Mouse (Mus musculus) effector memory CD4-positive, alpha-beta T cell, adult 5 months (primary cell): Measurements from ENCODE around the gene Elmod3. TPM values are rescaled to one million over a fixed set of nuclear protein-coding genes. Genes with fewer than 3 reads are reported as not detected.

Source experiments
- polyA plus RNA-seq: library from polyadenylated mRNA; unstranded; fragments of 100-300 nt; shearing (Covaris generic); gene quantifications from one replicate; pipeline ENCODE4 v1.2.1, GENCODE M21; 2017

Elmod3 gene
- polyA plus RNA-seq: 11.1 TPM

DNA sequence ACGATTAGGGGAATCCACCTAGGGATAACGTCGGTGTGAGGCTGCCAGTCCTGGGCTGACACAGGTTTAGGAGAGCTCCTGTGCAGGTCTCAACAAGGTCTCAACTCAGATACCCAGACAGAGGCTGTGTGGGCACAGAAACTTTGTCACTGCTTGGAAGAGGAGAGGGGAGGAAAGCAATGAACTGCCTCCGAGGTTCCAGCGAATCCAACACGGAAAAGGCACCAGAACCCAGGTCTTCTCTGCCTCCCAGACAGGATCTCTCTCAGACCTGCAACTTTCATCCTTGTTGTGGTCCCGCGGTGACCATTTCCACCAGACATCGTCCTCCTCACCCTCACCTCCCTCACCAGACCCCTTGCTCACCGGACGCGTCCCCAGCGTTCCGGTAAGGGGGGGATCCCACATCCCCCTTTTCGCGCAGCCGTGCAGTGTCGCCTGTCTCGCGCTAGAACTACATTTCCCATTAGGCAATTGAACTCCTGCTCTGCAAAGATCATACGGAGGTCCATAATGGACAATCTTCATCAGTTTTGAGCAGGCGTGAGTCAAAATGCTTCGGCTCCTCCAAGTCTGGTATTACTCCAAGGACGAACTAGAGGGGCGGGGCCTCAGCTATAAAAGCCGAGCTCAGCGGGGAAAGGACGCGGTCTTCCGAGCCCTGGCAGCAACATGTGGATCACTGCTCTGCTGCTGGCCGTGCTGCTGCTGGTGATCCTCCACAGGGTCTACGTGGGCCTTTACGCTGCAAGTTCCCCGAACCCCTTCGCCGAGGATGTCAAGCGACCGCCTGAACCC is at the start of gene Elmod3, which contains the start of gene Retsat:
Elmod3 (minus strand) TSS at position 458 of the 798 bp plus-strand sequence.
Retsat (plus strand) TSS at position 520 of the 798 bp plus-strand sequence.

DNA sequence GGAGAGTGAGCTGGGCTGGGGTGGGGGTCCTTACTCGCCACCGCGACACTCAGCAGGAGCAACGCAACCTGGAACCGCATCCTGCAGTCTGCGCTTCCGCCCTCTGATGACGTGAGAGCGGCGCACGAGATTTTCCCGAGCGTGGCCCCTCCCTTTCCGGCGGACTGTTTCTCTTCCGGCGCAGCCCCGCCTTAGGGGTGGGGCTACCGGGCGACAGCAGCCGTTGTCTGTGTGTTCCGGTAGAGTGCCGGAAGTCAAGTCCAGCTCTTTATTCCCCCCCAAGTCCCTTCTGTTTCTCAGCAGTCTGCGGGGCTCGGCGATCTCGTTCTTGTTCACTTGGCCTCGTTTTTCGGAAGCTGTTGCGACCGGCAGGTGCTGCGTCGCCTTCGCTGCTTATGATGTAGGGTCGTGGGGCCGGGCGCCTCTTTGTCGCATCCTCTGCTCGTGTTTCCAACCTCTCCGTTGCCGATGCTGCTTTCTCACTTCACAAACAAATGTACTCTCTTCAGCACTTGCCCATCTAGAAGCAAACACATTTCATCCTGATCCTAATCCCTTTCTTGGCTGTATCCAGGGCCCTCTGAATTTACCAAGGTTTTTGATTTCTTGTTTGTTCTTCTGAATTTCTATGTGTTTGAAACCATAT is 18.6 kb upstream of the Elmod3 start, which contains the start of gene Tgoln1:
Tgoln1 (minus strand) TSS at position 358 of the 646 bp plus-strand sequence.

DNA sequence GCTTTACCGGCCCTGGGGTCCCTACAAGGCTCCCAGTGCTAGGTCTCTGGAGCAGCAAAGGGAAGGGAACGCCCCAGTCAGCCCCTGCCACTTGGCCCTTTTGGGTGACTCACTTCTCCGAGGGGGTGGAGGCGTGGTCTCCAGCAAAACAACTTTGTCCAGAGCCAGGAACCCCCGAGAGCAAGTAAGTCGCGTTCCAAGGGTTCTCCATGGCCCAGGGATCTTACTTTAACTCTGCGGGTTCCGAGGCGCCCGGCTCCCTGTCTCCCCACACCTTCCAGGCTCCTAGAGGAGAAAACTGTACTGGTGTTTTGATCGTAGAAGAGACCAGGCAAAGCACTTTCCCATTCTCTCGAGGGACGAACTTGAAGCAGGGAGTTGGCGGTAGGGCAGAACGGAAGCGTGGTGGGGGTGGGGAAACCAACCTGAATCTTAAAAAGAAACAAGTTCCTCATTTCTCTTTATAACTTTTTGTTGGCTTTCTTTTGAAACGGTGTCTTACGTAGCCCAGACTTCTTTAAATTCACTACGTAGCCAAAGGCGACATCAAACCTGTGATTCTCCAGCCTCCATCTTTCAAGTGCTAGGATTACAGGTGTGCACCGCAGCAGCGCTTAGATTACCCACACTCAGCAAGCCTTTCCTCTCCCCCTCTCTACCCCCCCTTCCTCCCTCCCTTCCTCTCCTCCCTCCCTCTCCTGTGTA is 53.8 kb downstream of the Elmod3 start, which contains the start of gene Capg:
Capg (plus strand) TSS at position 109 of the 705 bp plus-strand sequence.

DNA sequence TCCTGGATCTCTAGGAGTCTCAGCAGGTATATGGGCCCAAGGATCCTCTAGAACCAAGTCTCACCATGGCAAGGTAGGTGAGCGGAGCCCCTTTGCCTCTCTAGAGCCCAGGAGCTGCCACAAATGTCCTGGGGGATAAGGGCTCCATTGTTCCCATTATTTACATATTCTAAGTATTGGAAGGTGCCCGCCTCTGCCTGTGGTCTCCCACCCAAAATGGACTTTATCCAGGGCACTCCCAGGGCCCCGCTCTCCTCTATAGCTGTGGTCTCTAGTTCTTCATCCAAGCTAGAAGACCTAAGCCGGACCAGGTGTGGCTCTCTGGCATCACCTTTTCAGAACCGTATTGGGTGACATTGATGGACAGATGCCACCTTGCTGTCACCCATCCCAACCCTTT is 76.6 kb downstream of the Elmod3 start, which contains the start of gene Sh2d6:
Sh2d6 (minus strand) TSS at position 101 of the 400 bp plus-strand sequence.

Other genes starting within 250 kb of the Elmod3 start
- gene Tmem150a, start 243.0 kb downstream of the Elmod3 start, polyA plus RNA-seq: 1.1 TPM
- gene Rnf181, start 231.5 kb downstream of the Elmod3 start, polyA plus RNA-seq: 110 TPM
- gene Vamp5, start 217.9 kb downstream of the Elmod3 start, polyA plus RNA-seq: 22.4 TPM
- 151 TPM for gene Vamp8, start 207.7 kb downstream of the Elmod3 start, polyA plus RNA-seq
- 7.0 TPM for gene Ggcx, start 184.1 kb downstream of the Elmod3 start, polyA plus RNA-seq
- gene Mat2a, start 158.9 kb downstream of the Elmod3 start, polyA plus RNA-seq: 622 TPM
- gene Sh2d6, start 76.7 kb downstream of the Elmod3 start, polyA plus RNA-seq: not detected
- gene Capg, start 54.0 kb downstream of the Elmod3 start, polyA plus RNA-seq: 37.8 TPM
- 6.1 TPM for gene Retsat, start 62 bp upstream of the Elmod3 start, polyA plus RNA-seq
- 292 TPM for gene Tgoln1, start 18.6 kb upstream of the Elmod3 start, polyA plus RNA-seq
- gene Tcf7l1, start 190.8 kb upstream of the Elmod3 start, polyA plus RNA-seq: 0.32 TPM